Mouse (Mus musculus) embryonic facial prominence, embryonic 13.5 days (tissue): Measurements from ENCODE around the gene Pard3. TPM values are rescaled to one million over a fixed set of nuclear protein-coding genes. Genes with fewer than 3 reads are reported as not detected.

ENCODE experiments used
- polyA plus RNA-seq: library from polyadenylated mRNA; unstranded; fragments of >200 nt; fragmentation: Nextera tagmentation; extraction: Ambion mirVana; gene quantifications from 2 replicates; pipeline ENCODE4 v1.2.1, GENCODE M21; 2015

Pard3 gene
- polyA plus RNA-seq, 1 experiment from 2014 or later, result 35.6 TPM

Other genes with a start within 250 kb of the Pard3 start
- 180 and 207 TPM in 2 replicates for gene Tomm20, start 118.0 kb upstream of the Pard3 start, polyA plus RNA-seq
- gene Rbm34, start 92.8 kb upstream of the Pard3 start, polyA plus RNA-seq, result 25.3 and 31.7 TPM in 2 replicates